Mouse (Mus musculus) forebrain, embryonic 15.5 days (tissue): ENCODE measurements around the gene Prpf8. TPM values are rescaled to one million over a fixed set of nuclear protein-coding genes. Genes with fewer than 3 reads are reported as not detected.
A peak's percentile ranks its signal among the peaks of the same experiment; 100 is the strongest.

Source experiments
- ATAC-seq: fragments of 200-750 bp; cut with Nextera tagmentation; replicated peaks from 2 replicates; pipeline ENCODE4 v1.8.0; 2017; ENCODE audit warnings: mild to moderate bottlenecking, moderate TSS enrichment, moderate library complexity
- H3K27ac ChIP-seq: fragments of 300-500 bp; sonication (generic); replicated peaks from 2 replicates; pipeline ENCODE4 v1.5.1; 2015; ENCODE audit warnings: mild to moderate bottlenecking, inconsistent platforms
- H3K27me3 ChIP-seq: fragments of 300-500 bp; sonication (generic); 2 replicates; pipeline ENCODE4 v1.6.1; 2015; ENCODE audit warnings: inconsistent platforms
- H3K36me3 ChIP-seq: fragments of 300-500 bp; sonication (generic); 2 replicates; pipeline ENCODE4 v1.6.1; 2015; ENCODE audit warnings: mild to moderate bottlenecking, inconsistent platforms
- H3K4me1 ChIP-seq: fragments of 300-500 bp; sonication (generic); 2 replicates; pipeline ENCODE4 v1.6.1; 2015; ENCODE audit warnings: inconsistent platforms
- H3K4me2 ChIP-seq: fragments of 300-500 bp; sonication (generic); replicated peaks from 2 replicates; pipeline ENCODE4 v1.6.1; 2015; ENCODE audit warnings: mild to moderate bottlenecking, inconsistent platforms
- H3K4me3 ChIP-seq: fragments of 300-500 bp; sonication (generic); 2 replicates; pipeline ENCODE4 v1.5.1; 2015; ENCODE audit warnings: mild to moderate bottlenecking, inconsistent platforms
- H3K9ac ChIP-seq: fragments of 300-500 bp; sonication (generic); replicated peaks from 2 replicates; pipeline ENCODE4 v1.6.1; 2015; ENCODE audit warnings: mild to moderate bottlenecking, inconsistent platforms
- H3K9me3 ChIP-seq: fragments of 300-500 bp; sonication (generic); 2 replicates; pipeline ENCODE4 v1.6.1; 2016; ENCODE audit warnings: inconsistent platforms
- WGBS: fragments of 180-500 bp; shearing (Covaris S2); methylation state at CpG from one replicate; pipeline ENCODE4 v1.1.7; 2015; ENCODE audit warnings: mixed read lengths; 5-methylcytosine and 5-hydroxymethylcytosine counted together
- polyA plus RNA-seq: library from polyadenylated mRNA; unstranded; fragments of >200 nt; fragmentation: Nextera tagmentation; extraction: Ambion mirVana; gene quantifications from 2 replicates; pipeline ENCODE4 v1.2.1, GENCODE M21; 2015

Prpf8 gene
- polyA plus RNA-seq, 1 experiment from 2014 or later, result 55.0 TPM

DNA sequence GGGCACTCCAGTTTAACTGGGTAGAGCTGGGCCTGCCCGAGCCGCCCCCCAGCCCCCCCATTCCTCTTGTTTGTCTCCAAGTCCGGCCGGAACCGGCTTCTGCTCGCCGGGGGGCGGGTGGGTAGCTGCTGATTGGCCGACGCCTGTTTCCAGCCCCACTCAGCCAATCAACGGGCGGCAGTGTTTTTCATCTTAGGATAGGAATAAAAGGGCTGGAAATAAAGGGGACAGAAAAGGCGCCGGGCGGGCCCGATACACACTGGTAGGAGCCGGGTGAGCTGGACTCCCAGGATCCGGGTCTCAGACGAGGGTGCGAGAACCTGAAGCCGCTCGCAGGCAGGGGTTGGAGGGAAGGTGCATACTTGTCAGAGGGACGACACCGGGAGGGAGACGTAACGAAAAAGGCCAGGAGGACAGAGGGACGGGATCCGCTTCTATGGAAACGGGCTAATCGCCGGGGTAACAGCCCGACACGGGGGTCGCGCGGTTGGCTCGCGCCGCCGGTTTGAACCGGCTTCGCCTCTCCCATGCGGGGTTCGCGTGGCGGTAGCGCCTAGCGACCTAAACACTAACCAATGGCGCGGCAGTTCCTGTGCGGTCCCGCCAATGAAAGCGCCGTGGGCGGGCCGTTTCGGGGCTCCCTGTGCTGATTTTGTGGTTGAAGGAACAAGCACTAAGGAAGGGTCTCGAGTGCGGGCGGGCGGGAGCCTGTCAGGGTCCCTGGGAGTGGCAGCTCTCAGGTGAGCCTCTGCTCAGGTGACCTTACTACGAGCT lies 45.0 kb downstream of the Prpf8 start, which contains the start of gene Slc43a2:
Gene Slc43a2, plus strand, starts transcription at position 226 of the 774 bp plus-strand sequence.
- no peaks in the 10 kb centered on the region for H3K9me3 ChIP-seq
- under 1% methylated on average over 62 of the region's 62 CpGs for WGBS
- peak within 1 kb of the TSS; percentile 97 for H3K4me2 ChIP-seq
- peak within 1 kb of the TSS; percentile 99 for H3K27ac ChIP-seq
- peak; percentile 96 for ATAC-seq
- no peaks in the 10 kb centered on the region for H3K27me3 ChIP-seq
- peaks cover 23% of the 10 kb centered on the region for H3K4me1 ChIP-seq
- no peaks in the 10 kb centered on the region for H3K36me3 ChIP-seq
- H3K4me3 ChIP-seq, result peak within 1 kb of the TSS; percentile 92
- H3K9ac ChIP-seq, result peak within 1 kb of the TSS; percentile 98

DNA sequence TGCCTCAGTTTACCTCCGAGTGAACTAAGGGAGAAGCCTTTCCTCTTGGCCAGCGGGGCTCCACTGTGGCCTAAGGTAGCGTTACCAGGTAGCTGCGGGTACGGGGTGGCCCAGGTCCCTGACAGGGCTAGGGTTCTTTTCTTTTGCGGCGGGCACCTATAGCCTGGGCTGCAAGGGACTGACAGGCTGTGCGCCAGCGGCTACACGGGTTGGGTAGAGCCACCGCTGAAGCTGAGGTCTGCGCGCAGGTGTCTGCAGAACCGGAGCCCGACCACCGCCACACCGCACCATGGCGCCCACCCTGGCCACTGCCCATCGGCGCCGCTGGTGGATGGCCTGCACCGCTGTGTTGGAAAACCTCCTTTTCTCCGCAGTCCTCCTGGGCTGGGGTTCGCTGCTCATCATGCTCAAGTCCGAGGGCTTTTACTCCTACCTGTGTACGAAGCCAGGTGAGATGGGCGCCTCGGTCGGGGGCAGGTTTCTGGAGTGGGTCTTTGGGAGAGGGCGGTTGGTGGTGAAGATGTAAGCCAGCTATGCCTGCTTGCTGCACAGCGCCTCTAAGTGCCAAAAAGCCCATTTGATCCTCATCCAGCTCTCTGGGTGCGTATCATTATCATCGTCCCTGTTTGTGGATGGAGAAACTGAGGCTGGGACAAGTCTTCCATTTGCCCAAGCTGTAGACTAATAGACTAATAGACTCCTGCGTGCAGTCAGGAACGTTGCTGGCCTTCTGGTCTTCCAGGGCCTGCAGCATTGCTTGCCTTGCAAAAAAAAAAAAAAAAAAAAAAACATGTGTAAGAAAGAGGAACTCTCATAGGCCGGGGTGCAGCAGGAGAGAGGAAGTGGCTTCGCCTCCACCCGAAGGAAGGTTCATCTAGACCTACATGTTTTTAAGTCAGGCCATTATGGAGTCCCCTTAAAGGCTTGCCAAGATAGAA lies 46.0 kb downstream of the Prpf8 start:
- ATAC-seq, result peak; percentile 15; the same call in 1 of the 2 replicates
- Histone ChIP-seq H3K9ac (peak overlapping the region; percentile 98), H3K27ac (peak overlapping the region; percentile 99), H3K27me3 (no peaks in the 10 kb centered on the region), H3K4me2 (peak overlapping the region; percentile 97), H3K4me1 (peaks cover 23% of the 10 kb centered on the region), H3K9me3 (no peaks in the 10 kb centered on the region), H3K36me3 (no peaks in the 10 kb centered on the region), H3K4me3 (peak overlapping the region; percentile 92)
- WGBS, result 14% methylated on average over 38 of the region's 38 CpGs

DNA sequence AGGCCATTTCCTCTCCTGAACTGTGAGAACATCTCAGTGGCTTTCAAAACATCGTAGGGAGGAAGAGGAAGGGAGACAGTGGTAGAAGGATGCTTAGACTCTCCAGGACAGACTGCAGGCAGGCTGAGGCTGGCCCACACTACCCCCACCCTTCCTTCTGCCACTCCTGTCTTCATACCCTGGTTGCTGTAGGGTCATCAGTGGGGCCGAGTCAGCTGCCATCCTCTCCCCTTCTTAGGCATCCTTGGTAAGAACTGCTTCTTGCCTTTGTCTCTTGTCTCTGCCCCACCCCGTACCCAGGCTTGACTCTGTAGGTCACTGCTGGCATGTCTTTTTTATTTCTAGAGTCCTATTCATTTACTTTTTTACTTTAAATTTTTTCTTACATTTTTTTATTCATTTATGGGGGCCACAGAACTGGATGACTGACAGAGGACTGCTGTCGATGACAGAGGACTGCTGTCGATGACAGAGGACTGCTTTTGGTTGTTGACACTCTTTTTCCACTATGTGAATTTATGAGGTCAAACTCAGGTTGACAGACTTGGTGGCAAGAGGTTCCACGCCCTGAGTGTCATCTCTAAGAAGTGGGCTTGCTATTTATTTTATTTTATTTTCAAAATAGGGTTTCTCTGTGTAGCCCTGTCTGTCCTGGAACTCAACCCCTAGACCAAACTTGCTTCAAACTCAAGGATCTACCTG lies 46.8 kb downstream of the Prpf8 start:
- ATAC-seq, result no peak
- H3K9ac ChIP-seq, result peak overlapping the region; percentile 98
- H3K4me2 ChIP-seq, result peak overlapping the region; percentile 97
- no peaks in the 10 kb centered on the region for H3K9me3 ChIP-seq
- H3K36me3 ChIP-seq, result no peaks in the 10 kb centered on the region
- peak overlapping the region; percentile 92 for H3K4me3 ChIP-seq
- 83% methylated on average over 6 of the region's 6 CpGs for WGBS
- no peaks in the 10 kb centered on the region for H3K27me3 ChIP-seq
- peak overlapping the region; percentile 37 for H3K27ac ChIP-seq
- H3K4me1 ChIP-seq, result peaks cover 30% of the 10 kb centered on the region

DNA sequence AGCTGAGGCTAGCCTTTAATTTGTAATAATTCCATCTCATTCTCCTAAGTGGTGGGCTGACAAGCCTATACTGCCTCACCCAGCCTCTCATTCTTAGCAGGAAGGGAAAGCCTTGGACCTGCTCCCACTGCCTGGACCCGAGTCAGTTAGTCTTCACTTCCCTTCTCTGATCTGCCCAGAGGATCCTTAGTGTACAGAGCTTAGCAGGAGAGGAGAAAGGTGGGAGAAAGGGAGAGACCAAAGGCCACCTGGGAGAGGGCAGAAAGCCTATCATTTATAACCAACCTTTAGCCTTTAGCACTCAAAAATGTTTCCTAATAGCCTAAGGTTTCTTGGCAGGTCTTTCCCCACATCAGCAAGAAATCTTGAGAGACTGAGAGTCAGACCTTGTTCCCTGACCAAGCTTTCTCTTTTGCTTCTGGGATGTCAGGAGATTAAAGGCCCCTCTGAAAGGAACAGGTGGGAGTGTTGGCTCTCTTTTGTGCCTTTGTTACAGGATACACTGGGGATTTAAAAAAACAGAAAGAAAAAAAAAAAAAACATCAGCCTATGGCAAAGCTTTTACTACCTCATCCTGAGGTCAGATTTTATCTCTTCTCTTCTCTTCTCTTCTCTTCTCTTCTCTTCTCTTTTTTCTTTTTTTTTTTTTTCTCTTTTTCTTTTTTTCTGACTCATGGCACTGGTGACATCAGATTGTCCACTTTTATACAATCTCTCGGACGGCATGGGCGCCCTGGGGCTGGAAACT lies 47.8 kb downstream of the Prpf8 start:
- peak overlapping the region; percentile 2 for H3K9ac ChIP-seq

DNA sequence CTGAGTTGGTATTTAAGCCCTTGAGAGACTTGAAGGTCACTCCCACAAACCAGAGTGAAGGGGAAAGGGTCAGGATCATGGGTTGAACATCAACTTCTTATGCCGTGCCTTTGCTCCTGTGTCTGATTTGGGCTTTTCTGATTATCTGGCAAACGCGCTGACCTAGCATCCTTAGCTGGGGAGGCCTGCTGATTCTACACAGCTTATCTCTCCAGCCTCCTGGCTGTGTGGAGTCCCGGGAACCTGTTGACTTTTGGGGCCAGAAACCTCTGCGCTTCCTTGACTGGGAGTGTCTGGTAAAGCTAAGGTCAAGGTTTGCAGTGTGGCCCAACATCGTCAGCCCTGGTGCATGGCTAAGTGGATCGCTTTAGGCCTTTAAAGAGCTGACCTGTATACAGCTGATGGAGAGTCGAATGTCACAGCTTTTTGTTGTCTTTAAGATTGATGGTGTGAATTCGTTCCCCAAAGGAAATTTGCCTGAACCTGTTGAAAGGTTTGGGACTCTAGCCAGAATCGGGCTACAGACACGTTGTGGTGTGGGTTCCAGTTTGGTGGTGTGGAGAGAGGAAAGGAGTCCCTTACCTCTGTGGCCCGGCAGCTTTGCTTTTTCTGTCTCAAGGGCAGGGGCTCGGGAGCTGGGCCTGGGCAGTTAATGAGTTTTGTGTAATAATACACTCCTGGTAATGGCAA lies 48.6 kb downstream of the Prpf8 start:
- no peak for ATAC-seq
- Histone ChIP-seq H3K27me3 (no peaks in the 10 kb centered on the region), H3K9me3 (no peaks in the 10 kb centered on the region), H3K4me1 (peaks cover 40% of the 10 kb centered on the region), H3K9ac (no peak overlapping the region; the same call in 1 of the 2 replicates), H3K4me3 (no peak overlapping the region), H3K36me3 (no peaks in the 10 kb centered on the region), H3K4me2 (0 out of 2 replicates have a peak overlapping the region, but pooled peaks have one; percentile 17), H3K27ac (no peak overlapping the region)
- WGBS, result 54% methylated on average over 13 of the region's 13 CpGs

More for the DNA sequence above, 47.8 kb downstream of the Prpf8 start:
- H3K36me3 ChIP-seq, result no peaks in the 10 kb centered on the region
- H3K4me3 ChIP-seq, result no peak overlapping the region
- 45% methylated on average over 4 of the region's 4 CpGs for WGBS
- H3K27ac ChIP-seq, result no peak overlapping the region
- H3K27me3 ChIP-seq, result no peaks in the 10 kb centered on the region
- no peak for ATAC-seq
- H3K4me1 ChIP-seq, result peaks cover 35% of the 10 kb centered on the region
- H3K4me2 ChIP-seq, result peak overlapping the region; percentile 97; the same call in 1 of the 2 replicates
- no peaks in the 10 kb centered on the region for H3K9me3 ChIP-seq

DNA sequence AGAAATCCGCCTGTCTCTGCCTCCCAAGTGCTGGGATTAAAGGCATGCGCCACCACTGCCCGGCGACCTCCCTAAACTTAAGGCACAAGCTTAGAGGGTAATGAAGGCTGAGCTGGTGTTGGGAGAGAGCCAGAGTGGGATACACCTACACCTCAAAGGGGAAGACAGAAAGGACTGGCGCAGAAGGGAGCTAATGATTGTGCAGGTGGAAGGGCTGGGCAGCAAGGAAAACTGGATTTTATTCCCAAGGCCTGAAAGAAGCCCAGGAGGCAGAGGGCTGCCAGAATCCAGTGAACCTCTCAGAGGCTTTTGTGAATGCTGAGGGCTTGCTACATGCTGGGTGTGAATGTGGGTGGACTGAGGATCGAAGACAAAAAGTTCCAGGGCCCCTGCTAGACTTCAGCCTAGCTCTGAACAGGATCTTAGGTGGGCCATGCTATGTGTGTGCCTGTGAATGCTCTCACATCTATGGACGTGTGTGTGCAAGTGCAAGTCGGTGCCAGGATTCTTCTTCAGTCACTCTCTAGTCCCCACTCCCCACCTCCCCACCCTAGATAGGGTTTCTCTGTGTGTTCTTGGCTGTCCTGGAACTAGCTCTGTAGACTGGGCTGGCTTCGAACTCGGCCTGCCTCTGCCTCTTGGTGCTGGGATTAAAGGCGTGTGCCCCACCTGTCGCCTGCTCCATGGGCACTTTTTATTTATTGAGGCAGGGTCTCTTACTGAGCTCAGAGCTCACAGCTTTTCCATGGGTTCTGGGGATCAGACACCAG lies 49.8 kb downstream of the Prpf8 start:
- WGBS, result 88% methylated on average over 12 of the region's 12 CpGs
- H3K4me1 ChIP-seq, result peaks cover 45% of the 10 kb centered on the region
- H3K27ac ChIP-seq, result no peak overlapping the region

DNA sequence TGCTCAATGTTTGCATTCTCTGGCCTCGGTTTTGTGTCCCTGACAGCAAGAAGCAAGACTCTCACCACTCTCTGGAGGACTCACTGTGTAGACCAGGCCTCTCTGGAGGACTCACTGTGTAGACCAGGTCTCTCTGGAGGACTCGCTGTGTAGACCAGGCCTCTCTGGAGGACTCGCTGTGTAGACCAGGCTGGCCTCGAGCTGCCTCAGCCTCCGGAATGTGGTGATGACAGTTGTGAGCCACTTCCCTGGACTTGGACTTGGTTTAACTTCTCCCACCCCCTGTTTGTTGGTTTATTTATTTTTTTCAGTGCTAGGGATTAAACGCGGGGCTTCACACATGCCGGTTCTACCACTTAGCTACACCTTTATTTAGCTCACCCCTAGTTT lies 50.4 kb downstream of the Prpf8 start:
- peaks cover 45% of the 10 kb centered on the region for H3K4me1 ChIP-seq
- no peak for ATAC-seq
- no peak overlapping the region for H3K27ac ChIP-seq
- no peaks in the 10 kb centered on the region for H3K9me3 ChIP-seq
- H3K4me3 ChIP-seq, result no peak overlapping the region
- no peaks in the 10 kb centered on the region for H3K36me3 ChIP-seq
- no peak overlapping the region for H3K4me2 ChIP-seq
- H3K27me3 ChIP-seq, result no peaks in the 10 kb centered on the region
- H3K9ac ChIP-seq, result no peak overlapping the region
- WGBS, result 92% methylated on average over 8 of the region's 8 CpGs

More for the DNA sequence above, 49.8 kb downstream of the Prpf8 start:
- no peak for ATAC-seq
- no peak overlapping the region for H3K9ac ChIP-seq
- H3K9me3 ChIP-seq, result no peaks in the 10 kb centered on the region
- no peaks in the 10 kb centered on the region for H3K36me3 ChIP-seq
- H3K27me3 ChIP-seq, result no peaks in the 10 kb centered on the region
- H3K4me2 ChIP-seq, result no peak overlapping the region
- H3K4me3 ChIP-seq, result no peak overlapping the region

DNA sequence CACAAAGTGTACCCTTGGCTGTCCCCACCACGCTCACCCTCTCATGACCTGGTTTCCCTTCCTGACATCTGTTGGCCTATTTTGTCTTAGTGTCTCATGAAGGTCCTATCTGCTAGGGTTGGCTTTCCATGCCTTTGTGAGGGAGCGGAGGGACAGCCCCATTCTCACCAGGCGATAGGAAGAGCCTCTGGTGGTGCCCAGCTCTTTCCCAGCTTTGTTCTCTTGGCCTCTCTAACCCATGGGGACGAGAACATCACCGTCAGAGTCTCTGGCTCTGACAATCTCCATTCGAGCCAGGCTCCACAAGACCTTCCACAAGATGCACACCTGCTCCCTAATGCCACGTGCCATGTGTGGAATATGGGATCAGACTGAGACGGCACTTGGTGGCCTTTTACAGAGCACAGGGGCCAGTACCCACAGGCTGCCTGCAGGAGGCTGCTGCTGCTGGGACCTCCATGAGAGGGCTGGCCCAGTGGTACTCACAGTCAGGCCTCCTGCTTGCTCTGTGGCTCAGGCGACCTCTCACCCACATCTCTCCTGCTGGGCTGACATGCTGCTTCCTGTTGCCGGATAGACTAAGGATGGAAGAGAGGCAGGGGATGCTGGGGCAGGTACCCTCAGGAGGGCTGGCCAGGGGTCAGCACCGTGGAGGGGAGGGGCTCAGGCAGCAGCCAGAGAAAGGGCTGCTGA lies 51.0 kb downstream of the Prpf8 start:
- 45% methylated on average over 11 of the region's 11 CpGs for WGBS
- Histone ChIP-seq H3K4me1 (peaks cover 38% of the 10 kb centered on the region), H3K27me3 (no peaks in the 10 kb centered on the region), H3K9me3 (no peaks in the 10 kb centered on the region), H3K36me3 (no peaks in the 10 kb centered on the region), H3K4me3 (no peak overlapping the region), H3K27ac (0 out of 2 replicates have a peak overlapping the region, but pooled peaks have one; percentile 14), H3K9ac (no peak overlapping the region), H3K4me2 (no peak overlapping the region)
- peak; percentile 33; the same call in 1 of the 2 replicates for ATAC-seq

DNA sequence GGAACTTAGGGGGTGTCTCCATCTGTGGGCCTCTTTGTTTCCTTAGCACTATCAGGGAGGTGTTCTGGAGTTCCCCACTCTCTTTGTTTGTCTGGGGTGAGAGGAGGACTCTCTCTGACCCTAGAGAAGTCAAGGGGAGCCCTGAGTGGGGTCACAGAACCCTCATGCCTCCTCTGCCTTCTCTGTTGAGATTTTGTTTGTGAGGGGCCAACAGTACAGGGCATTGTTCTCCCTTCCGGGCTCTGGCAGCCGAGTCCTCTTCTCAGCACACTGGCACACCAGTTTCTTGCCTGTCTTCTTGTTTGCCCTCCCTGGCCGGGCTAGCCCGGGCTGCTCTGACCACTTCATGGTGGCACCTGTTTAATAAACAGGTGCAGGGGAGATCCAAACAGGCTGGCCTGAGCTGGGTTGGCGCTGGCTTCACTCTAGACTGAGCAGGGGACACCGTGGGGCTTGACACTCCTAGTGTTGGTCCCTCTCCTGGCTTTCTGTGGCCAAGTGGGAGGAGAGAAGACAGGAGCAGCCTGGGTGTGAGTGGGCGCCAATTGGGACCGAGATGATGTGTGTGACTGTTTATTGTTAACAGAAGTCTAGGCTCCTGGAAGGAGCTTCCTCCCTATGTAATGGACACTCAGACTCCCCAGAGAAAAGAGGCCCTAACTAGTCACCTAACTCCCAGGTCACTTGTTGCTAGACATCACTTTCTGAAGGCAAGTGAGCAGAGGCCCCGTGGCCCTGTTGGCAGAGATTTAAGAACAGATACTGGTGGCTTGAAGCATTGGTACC lies 51.8 kb downstream of the Prpf8 start:
- H3K4me1 ChIP-seq, result peaks cover 31% of the 10 kb centered on the region
- 0 out of 2 replicates have a peak overlapping the region, but pooled peaks have one; percentile 3 for H3K27ac ChIP-seq
- H3K9me3 ChIP-seq, result no peaks in the 10 kb centered on the region
- no peak for ATAC-seq
- H3K36me3 ChIP-seq, result no peaks in the 10 kb centered on the region
- H3K9ac ChIP-seq, result no peak overlapping the region
- no peaks in the 10 kb centered on the region for H3K27me3 ChIP-seq
- no peak overlapping the region for H3K4me2 ChIP-seq
- 64% methylated on average over 9 of the region's 9 CpGs for WGBS
- H3K4me3 ChIP-seq, result no peak overlapping the region
